Mouse (Mus musculus) lung, embryonic 16.5 days (tissue): ENCODE measurements around the gene Rrp9. TPM values are rescaled to one million over a fixed set of nuclear protein-coding genes. Genes with fewer than 3 reads are reported as not detected.
A peak's percentile ranks its signal among the peaks of the same experiment; 100 is the strongest.
"Not testable (repeated sequence)": the region's sequence is repeated elsewhere in the genome, so short reads cannot be mapped to it uniquely, and the experiment has no call there.

Experiments used
- ATAC-seq: fragments of 200-750 bp; cut with Nextera tagmentation; 2 replicates; pipeline ENCODE4 v1.8.0; 2017; ENCODE audit warnings: low read depth, mild to moderate bottlenecking, moderate library complexity
- H3K27ac ChIP-seq: fragments of 300-500 bp; sonication (generic); 2 replicates; pipeline ENCODE4 v1.5.1; 2014; ENCODE audit warnings: mild to moderate bottlenecking, control low read depth, low read length
- H3K27me3 ChIP-seq: fragments of 300-500 bp; sonication (generic); 2 replicates; pipeline ENCODE4 v1.6.1; 2014; ENCODE audit warnings: low read depth, low read length, mixed read lengths; ENCODE audit not compliant: control insufficient read depth, insufficient read depth
- H3K36me3 ChIP-seq: fragments of 300-500 bp; sonication (generic); 2 replicates; pipeline ENCODE4 v1.6.1; 2014; ENCODE audit warnings: low read length; ENCODE audit not compliant: control insufficient read depth, insufficient read depth
- H3K4me1 ChIP-seq: fragments of 300-500 bp; sonication (generic); replicated peaks from 2 replicates; pipeline ENCODE4 v1.6.1; 2014; ENCODE audit warnings: low read length, mixed read lengths; ENCODE audit not compliant: control insufficient read depth, insufficient read depth
- H3K4me2 ChIP-seq: fragments of 300-500 bp; sonication (generic); 2 replicates; pipeline ENCODE4 v1.6.1; 2014; ENCODE audit warnings: low read depth, low read length, control low read depth
- H3K4me3 ChIP-seq: fragments of 300-500 bp; sonication (generic); 2 replicates; pipeline ENCODE4 v1.5.1; 2014; ENCODE audit warnings: mild to moderate bottlenecking, low read length, control low read depth
- H3K9ac ChIP-seq: fragments of 300-500 bp; sonication (generic); 2 replicates; pipeline ENCODE4 v1.6.1; 2014; ENCODE audit warnings: low read length, control low read depth
- H3K9me3 ChIP-seq: fragments of 300-500 bp; sonication (generic); 2 replicates; pipeline ENCODE4 v1.6.1; 2016; ENCODE audit warnings: low read length; ENCODE audit not compliant: control insufficient read depth
- WGBS: fragments of 180-500 bp; shearing (Covaris S2); extraction: QIAGEN DNeasy Blood & Tissue Kit; methylation state at CpG from one replicate; pipeline ENCODE4 v1.1.7; 2014; 5-methylcytosine and 5-hydroxymethylcytosine counted together
- polyA plus RNA-seq: library from polyadenylated mRNA; unstranded; fragments of >200 nt; fragmentation: Nextera tagmentation; extraction: Ambion mirVana; gene quantifications from 2 replicates; pipeline ENCODE4 v1.2.1, GENCODE M21; 2015

The Rrp9 gene
- polyA plus RNA-seq, 1 experiment from 2014 or later, result 39.8 TPM

DNA sequence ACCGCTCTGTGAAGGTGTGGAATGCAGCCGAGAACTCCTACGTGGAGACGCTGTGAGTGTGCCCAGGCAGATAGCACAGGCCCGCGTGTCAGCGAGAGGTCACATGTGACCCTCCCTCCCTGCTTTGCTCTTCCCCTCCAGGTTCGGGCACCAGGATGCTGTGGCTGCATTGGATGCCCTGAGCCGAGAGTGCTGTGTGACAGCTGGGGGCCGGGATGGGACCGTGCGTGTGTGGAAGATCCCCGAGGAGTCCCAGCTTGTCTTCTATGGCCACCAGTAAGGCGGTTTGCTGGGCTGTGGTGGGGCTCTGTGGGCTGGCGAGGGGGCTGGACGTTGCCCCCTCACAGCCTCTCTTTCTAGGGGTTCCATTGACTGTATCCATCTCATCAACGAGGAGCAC is 7.8 kb downstream of the Rrp9 start:
- H3K9ac ChIP-seq, result no peak overlapping the region
- H3K4me1 ChIP-seq, result no peaks in the 10 kb centered on the region
- no peak overlapping the region for H3K27ac ChIP-seq
- no peaks in the 10 kb centered on the region for H3K27me3 ChIP-seq
- no peaks in the 10 kb centered on the region for H3K9me3 ChIP-seq
- ATAC-seq, result no peak
- H3K4me2 ChIP-seq, result no peak overlapping the region
- peaks cover 17% of the 10 kb centered on the region for H3K36me3 ChIP-seq
- no peak overlapping the region for H3K4me3 ChIP-seq
- WGBS, result 88% methylated on average over 17 of the region's 17 CpGs

DNA sequence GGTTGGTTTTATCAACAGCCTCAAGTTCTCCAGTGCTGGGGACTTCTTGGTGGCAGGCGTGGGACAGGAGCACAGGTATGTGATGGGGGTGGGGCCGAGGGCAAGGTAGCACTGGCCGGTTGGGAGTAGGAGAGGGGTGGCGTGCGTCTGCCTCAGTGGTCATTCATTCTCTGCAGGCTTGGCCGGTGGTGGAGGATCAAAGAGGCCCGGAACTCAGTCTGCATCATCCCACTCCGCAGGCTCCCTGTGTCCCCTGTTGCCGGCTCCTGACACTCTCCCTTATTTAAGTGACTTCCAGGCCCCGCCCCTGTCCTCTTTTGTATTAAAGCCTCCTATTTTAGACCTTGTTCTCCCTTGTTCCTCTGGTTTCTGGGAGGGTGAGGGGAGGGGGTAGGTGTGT is 9.3 kb downstream of the Rrp9 start:
- 85% methylated on average over 10 of the region's 10 CpGs for WGBS
- Histone ChIP-seq H3K4me2 (no peak overlapping the region), H3K9ac (no peak overlapping the region), H3K4me1 (no peaks in the 10 kb centered on the region), H3K27ac (no peak overlapping the region), H3K4me3 (no peak overlapping the region), H3K9me3 (no peaks in the 10 kb centered on the region), H3K36me3 (peaks cover 17% of the 10 kb centered on the region), H3K27me3 (no peaks in the 10 kb centered on the region)
- ATAC-seq, result no peak

DNA sequence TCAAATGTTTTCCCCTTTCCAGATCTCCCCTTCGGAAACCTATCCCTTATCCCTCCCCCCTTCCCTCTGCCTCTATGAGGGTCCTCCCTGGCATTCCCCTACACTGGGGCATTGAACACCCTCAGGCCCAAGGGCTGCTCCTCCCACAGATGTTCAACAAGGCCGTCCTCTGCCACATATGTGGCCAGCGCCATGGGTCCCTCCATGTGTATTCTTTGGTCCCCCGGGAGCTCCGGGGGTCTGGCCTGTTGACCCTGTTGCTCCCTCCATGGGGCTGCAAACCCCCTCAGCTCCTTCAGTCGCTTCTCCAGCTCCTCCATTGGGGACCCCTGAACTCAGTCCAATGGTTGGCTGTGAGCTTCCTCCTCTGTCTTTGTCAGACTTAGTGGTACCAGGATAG is 11.8 kb downstream of the Rrp9 start:
- H3K27ac ChIP-seq, result not testable (repeated sequence)

DNA sequence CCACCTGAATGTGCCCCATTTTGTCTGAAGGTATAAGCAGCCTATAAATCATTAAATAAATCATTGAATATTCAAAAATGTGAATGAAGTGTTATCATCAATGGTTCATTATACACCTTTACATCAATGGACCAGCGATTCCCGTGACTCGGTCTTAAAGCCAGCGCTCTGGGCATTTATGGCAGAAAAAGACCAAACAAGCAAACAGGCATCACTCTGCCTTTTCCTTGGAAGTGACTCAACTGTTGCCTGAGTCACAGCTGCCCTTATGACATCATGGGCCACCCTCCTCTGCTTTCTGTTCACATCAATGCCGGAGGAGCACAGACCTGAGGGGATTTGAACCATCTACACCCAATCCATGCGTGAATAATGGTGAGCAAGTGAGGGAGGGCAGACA is 23.9 kb downstream of the Rrp9 start, which contains the start of gene Iqcf1:
Gene Iqcf1, plus strand, starts transcription at position 301 of the 400 bp plus-strand sequence.
- no peak within 1 kb of the TSS for H3K4me2 ChIP-seq
- H3K9ac ChIP-seq, result no peak within 1 kb of the TSS
- H3K4me1 ChIP-seq, result no peaks in the 10 kb centered on the region
- no peak within 1 kb of the TSS for H3K4me3 ChIP-seq
- no peak within 1 kb of the TSS for H3K27ac ChIP-seq
- H3K36me3 ChIP-seq, result no peaks in the 10 kb centered on the region
- ATAC-seq, result no peak
- H3K9me3 ChIP-seq, result no peaks in the 10 kb centered on the region
- H3K27me3 ChIP-seq, result no peaks in the 10 kb centered on the region
- WGBS, result 84% methylated on average over 6 of the region's 6 CpGs

More for the DNA sequence above, 11.8 kb downstream of the Rrp9 start:
- H3K4me1 ChIP-seq, H3K9ac ChIP-seq, H3K4me3 ChIP-seq, H3K9me3 ChIP-seq, ATAC-seq, H3K4me2 ChIP-seq, H3K27me3 ChIP-seq: not testable (repeated sequence)
- H3K36me3 ChIP-seq, result peaks cover 13% of the 10 kb centered on the region
- WGBS, result 83% methylated on average over 6 of the region's 6 CpGs

DNA sequence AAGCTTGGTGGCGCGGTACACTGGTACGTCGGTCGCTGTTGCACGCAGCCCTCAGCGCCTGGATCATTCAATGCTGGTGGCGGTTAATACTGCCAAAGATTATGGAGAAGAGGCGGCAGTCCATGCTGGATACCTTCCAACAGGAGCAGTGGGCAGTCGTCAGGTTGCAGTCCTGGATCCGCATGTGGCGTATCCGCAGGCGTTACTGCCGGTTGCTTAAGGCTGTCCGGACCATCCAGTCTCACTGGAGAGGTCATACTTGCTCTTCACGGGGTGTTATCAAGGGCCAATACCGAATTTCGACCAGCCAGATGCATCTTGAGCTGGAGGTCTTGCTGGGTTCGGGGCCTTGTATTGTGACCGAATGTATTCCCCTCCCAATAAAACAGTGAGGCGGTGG is 26.1 kb downstream of the Rrp9 start:
- H3K36me3 ChIP-seq, result no peaks in the 10 kb centered on the region
- no peak overlapping the region for H3K4me2 ChIP-seq
- no peak overlapping the region for H3K4me3 ChIP-seq
- H3K4me1 ChIP-seq, result no peaks in the 10 kb centered on the region
- WGBS, result 86% methylated on average over 22 of the region's 22 CpGs
- H3K9ac ChIP-seq, result no peak overlapping the region
- H3K27ac ChIP-seq, result no peak overlapping the region
- no peaks in the 10 kb centered on the region for H3K9me3 ChIP-seq
- H3K27me3 ChIP-seq, result no peaks in the 10 kb centered on the region
- ATAC-seq, result no peak

DNA sequence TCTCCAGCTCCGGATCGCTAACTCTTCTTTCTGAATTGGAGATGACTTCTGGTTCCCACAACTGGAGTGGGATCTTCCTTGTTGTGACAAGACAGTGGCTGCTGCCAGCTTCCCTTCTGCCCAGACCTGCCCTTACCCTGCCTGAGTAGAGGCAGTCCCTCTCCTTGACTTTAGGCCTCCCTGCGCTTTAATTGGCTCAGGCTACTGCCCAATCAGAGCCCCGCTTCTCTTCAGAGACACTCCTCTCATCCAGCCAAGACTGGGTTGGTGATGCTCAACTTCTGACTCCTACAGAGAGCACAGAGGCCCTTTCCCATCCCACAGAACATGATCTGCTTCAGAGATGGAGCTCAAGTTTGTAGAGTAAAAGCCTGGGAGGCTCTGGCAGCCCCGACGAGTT is 28.5 kb downstream of the Rrp9 start:
- Histone ChIP-seq H3K4me2 (no peak overlapping the region), H3K9me3 (no peaks in the 10 kb centered on the region), H3K27me3 (no peaks in the 10 kb centered on the region), H3K27ac (no peak overlapping the region), H3K9ac (no peak overlapping the region), H3K4me1 (no peaks in the 10 kb centered on the region), H3K36me3 (no peaks in the 10 kb centered on the region), H3K4me3 (no peak overlapping the region)
- WGBS, result 67% methylated on average over 6 of the region's 6 CpGs
- ATAC-seq, result no peak

DNA sequence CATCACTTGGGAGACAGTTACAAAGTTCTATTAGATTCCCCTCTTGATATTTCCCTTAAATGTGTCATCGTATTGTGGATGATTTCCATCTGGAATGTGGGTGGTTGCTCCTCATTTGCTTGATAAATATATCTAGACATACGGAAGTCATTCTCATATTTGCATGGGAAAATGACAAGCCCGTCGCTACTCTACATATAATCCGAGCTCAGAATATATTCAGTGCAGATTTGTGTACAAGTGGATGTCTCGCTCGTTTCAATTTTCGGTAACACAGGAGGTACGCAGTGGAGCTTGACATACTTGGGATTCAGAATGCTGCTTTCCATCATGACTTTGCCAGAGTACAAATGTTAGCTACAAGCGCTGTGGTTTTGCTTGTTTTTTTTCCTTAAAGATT is 33.6 kb downstream of the Rrp9 start:
- H3K36me3 ChIP-seq, result no peaks in the 10 kb centered on the region
- 80% methylated on average over 10 of the region's 10 CpGs for WGBS
- no peak overlapping the region for H3K4me2 ChIP-seq
- no peak overlapping the region for H3K27ac ChIP-seq
- peaks cover 8% of the 10 kb centered on the region for H3K4me1 ChIP-seq
- H3K9ac ChIP-seq, result no peak overlapping the region
- no peaks in the 10 kb centered on the region for H3K9me3 ChIP-seq
- no peak for ATAC-seq
- no peak overlapping the region for H3K4me3 ChIP-seq
- H3K27me3 ChIP-seq, result no peaks in the 10 kb centered on the region

DNA sequence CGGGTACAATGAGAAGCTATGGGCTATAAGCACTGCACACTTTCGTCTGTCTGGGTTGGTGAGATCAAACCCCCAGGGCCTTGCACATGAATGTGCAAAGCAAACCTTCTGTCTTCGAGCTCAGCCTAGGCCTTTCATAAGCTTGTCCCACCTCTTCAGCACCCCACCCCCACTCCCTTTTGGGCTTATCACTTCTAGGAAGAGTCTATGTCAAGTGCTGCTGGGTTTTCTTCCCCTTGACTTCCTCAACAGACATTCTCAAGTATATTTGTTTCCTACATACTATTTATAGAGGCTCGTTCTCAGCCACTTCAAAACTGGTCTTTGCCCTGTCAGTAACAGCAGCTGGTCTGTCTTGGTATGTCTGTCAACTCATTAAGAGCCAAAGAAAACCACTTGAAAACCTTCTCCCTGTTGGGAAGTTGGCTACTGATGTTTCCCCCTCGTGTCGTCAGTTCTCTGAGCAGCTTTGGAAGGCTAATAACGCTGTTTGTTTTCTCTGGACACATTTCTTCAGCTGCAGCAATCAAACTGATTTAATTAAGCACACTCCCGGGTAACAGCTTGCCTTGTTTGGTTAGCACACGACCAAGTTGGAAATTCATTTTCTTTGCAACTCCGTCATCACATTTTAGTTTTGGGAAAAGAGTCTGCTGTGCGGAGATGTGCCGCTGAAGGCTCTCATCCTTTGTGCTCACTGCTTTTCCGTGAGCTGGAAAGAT is 37.1 kb downstream of the Rrp9 start:
- H3K27me3 ChIP-seq, result no peaks in the 10 kb centered on the region
- ATAC-seq, result peak; percentile 54
- no peaks in the 10 kb centered on the region for H3K36me3 ChIP-seq
- H3K4me1 ChIP-seq, result peaks cover 8% of the 10 kb centered on the region
- H3K4me2 ChIP-seq, result no peak overlapping the region
- no peak overlapping the region for H3K27ac ChIP-seq
- H3K4me3 ChIP-seq, result no peak overlapping the region
- 35% methylated on average over 13 of the region's 13 CpGs for WGBS
- H3K9me3 ChIP-seq, result no peaks in the 10 kb centered on the region
- H3K9ac ChIP-seq, result no peak overlapping the region

DNA sequence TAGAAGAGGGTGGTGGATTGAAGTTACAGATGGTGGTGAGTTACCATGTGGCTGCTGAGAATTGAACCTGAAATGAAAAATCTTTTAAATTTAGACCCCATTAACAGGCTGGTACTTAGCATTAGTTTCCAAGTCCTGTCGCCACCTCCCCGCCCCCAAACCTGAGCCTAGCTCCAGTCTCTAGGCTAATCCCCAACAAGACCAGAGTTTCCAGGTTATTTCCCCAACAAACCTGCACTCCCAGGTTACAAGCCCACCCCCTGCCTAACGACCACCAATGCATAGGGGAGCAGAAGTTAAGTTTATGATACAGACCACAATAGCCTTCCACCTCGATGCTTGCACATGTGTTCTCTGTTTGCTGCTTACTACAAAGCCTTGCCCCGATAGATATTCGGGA is 37.8 kb downstream of the Rrp9 start:
- WGBS, result 78% methylated on average over 6 of the region's 6 CpGs
- H3K9ac ChIP-seq, result no peak overlapping the region

DNA sequence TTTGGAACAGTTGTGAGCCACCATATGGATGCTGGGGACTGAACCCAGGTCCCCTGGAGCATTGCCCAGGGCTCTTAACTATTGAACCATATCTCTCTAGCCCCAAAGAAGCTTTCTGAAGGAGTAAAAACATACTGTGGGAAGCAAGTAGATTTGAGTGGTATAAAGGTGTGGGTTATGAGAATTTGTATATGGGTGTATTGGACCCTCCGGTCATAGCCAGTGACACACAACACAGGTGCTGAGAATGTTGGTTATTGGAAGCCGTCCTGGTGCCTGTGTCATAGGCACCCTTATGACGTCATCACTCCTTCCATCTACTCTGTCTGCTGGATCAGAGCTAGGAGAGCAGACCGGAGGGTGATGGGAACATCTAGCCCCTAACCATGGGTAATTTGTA is 38.5 kb downstream of the Rrp9 start, which contains the start of gene Iqcf5:
Gene Iqcf5, plus strand, starts transcription at position 301 of the 400 bp plus-strand sequence.
- Histone ChIP-seq H3K9me3 (no peaks in the 10 kb centered on the region), H3K36me3 (no peaks in the 10 kb centered on the region), H3K4me2 (no peak within 1 kb of the TSS), H3K27me3 (no peaks in the 10 kb centered on the region), H3K4me3 (no peak within 1 kb of the TSS), H3K27ac (no peak within 1 kb of the TSS), H3K9ac (no peak within 1 kb of the TSS), H3K4me1 (peaks cover 8% of the 10 kb centered on the region)
- ATAC-seq, result no peak
- 84% methylated on average over 4 of the region's 4 CpGs for WGBS

More for the DNA sequence above, 37.8 kb downstream of the Rrp9 start:
- no peak for ATAC-seq
- H3K27me3 ChIP-seq, result no peaks in the 10 kb centered on the region
- no peaks in the 10 kb centered on the region for H3K9me3 ChIP-seq
- H3K36me3 ChIP-seq, result no peaks in the 10 kb centered on the region
- H3K4me2 ChIP-seq, result no peak overlapping the region
- H3K27ac ChIP-seq, result no peak overlapping the region
- peaks cover 8% of the 10 kb centered on the region for H3K4me1 ChIP-seq
- no peak overlapping the region for H3K4me3 ChIP-seq
